Mouse (Mus musculus) embryonic fibroblast, embryonic 13.5 days (primary cell): ENCODE measurements around the gene Ttc23. TPM values are rescaled to one million over a fixed set of nuclear protein-coding genes. Genes with fewer than 3 reads are reported as not detected.

Experiments
- H3K27ac ChIP-seq: 2 replicates; pipeline ENCODE4 v1.5.1; 2012; ENCODE audit warnings: low read length, control low read depth, inconsistent platforms; ENCODE audit not compliant: insufficient read depth
- H3K4me1 ChIP-seq: 2 replicates; pipeline ENCODE4 v1.6.1; 2011; ENCODE audit warnings: low read length; ENCODE audit not compliant: control insufficient read depth, insufficient read depth
- H3K4me3 ChIP-seq: 2 replicates; pipeline ENCODE4 v1.5.1; 2011; ENCODE audit warnings: mild to moderate bottlenecking, control low read depth, low read length; ENCODE audit not compliant: insufficient read depth
- CTCF ChIP-seq: IDR thresholded peaks from 2 replicates; pipeline ENCODE4 v1.5.1; 2011; ENCODE audit warnings: mild to moderate bottlenecking, control low read depth, low read length, moderate library complexity, borderline replicate concordance; ENCODE audit not compliant: insufficient read depth
- POLR2A ChIP-seq: IDR thresholded peaks from 2 replicates; pipeline ENCODE4 v1.6.1; 2011; ENCODE audit warnings: low read depth, mild to moderate bottlenecking, control low read depth, low read length, moderate library complexity
- polyA plus RNA-seq: library from polyadenylated mRNA; stranded (reverse); fragments of >200 nt; gene quantifications from 2 replicates; pipeline ENCODE4 v1.2.4, GENCODE M21; 2011; ENCODE audit warnings: low read depth; ENCODE audit not compliant: missing spikeins, insufficient read length

The Ttc23 gene
- polyA plus RNA-seq, 1 experiment = 54.8 TPM

- H3K4me1 ChIP-seq = peaks cover 5% of the 10 kb centered on the region; the same call in 1 of the 2 replicates
- no peak overlapping the region for H3K4me3 ChIP-seq
- peak overlapping the region; percentile 35; the same call in 1 of the 2 replicates for H3K27ac ChIP-seq
- TF ChIP-seq POLR2A (no peak), CTCF (no peak)
These were observed 8.2 kb upstream of the Ttc23 start for GRCm38 (mm10) chr7:67639006-67639405.

- no peak overlapping the region for H3K27ac ChIP-seq
- H3K4me3 ChIP-seq = no peak overlapping the region
- TF ChIP-seq POLR2A = no peak
- TF ChIP-seq CTCF = no peak
- H3K4me1 ChIP-seq = peaks cover 5% of the 10 kb centered on the region; the same call in 1 of the 2 replicates
These were observed 4.3 kb upstream of the Ttc23 start for GRCm38 (mm10) chr7:67642955-67643354.

DNA sequence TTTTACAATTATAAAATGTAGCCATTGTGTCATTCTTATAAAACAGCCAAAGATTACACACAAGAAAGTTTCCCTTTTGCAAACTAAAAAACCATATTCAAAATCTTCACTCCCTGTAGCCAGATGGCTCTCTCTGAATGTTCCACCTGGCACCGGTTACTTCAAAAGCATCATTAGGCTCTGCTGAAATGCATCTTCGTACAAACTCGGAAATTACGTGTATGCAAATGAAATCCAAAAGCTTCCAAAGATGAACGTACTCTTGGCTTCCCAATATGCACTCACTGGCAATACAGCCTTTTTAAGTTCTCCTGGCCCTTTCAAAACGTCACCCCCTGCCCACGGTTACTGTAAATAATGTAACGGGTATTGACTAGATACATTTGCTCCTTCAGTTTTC lies 2.9 kb upstream of the Ttc23 start:
- Histone ChIP-seq H3K27ac (no peak overlapping the region), H3K4me1 (peaks cover 3% of the 10 kb centered on the region; the same call in 1 of the 2 replicates), H3K4me3 (peak overlapping the region; percentile 75)
- no peak for TF ChIP-seq CTCF
- no peak for TF ChIP-seq POLR2A

- Histone ChIP-seq H3K4me3 (peak within 1 kb of the TSS; percentile 92), H3K4me1 (no peaks in the 10 kb centered on the region; the same call in 1 of the 2 replicates), H3K27ac (peak within 1 kb of the TSS; percentile 21)
- TF ChIP-seq CTCF (no peak), POLR2A (peak; percentile 88)
These were observed 2.2 kb upstream of the Ttc23 start, which contains the start of gene Lrrc28 for GRCm38 (mm10) chr7:67644833-67645680. Gene Lrrc28, minus strand, starts transcription at chr7:67645268.

DNA sequence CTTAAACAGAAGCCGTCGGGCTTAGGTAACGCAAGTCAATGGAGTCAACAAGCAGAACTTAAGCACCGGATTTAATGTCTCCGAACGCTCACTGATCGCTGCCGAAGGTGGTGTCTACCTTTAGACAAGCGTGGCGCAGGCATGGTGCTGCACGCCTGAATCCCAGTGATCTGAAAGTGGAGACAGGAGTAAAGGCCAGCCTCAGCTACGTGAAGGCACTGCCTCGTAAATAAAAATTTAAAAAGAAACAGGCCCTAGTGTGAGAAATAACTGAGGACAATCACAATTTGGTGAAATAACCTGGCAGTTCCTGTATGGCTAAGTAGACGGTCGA lies 1.6 kb upstream of the Ttc23 start:
- Histone ChIP-seq H3K4me3 (peak overlapping the region; percentile 92), H3K4me1 (no peaks in the 10 kb centered on the region; the same call in 1 of the 2 replicates), H3K27ac (peak overlapping the region; percentile 21)
- no peak; the same call in 1 of the 2 replicates for TF ChIP-seq POLR2A
- no peak for TF ChIP-seq CTCF

DNA sequence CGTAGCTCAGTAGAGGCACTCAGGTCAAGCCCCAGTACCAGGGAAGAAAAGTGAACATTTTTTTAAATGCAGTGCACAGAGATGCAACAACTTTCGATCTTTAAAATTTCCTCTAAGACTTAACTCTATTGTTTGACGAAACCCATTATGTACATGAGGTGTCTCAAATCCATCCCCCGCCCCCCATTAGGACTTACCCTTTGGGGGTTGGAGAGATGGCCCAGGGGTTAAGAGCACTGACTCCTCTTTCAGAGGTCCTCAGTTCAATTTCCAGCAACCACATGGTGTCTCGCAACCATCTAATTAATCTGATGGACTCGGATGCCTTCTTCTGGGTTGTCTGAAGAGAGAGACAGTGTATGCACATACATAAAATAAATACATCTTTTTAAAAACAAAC lies 1.1 kb upstream of the Ttc23 start:
- H3K4me3 ChIP-seq = peak overlapping the region; percentile 92
- TF ChIP-seq CTCF = no peak
- TF ChIP-seq POLR2A = no peak; the same call in 1 of the 2 replicates
- no peaks in the 10 kb centered on the region; the same call in 1 of the 2 replicates for H3K4me1 ChIP-seq
- H3K27ac ChIP-seq = no peak overlapping the region

DNA sequence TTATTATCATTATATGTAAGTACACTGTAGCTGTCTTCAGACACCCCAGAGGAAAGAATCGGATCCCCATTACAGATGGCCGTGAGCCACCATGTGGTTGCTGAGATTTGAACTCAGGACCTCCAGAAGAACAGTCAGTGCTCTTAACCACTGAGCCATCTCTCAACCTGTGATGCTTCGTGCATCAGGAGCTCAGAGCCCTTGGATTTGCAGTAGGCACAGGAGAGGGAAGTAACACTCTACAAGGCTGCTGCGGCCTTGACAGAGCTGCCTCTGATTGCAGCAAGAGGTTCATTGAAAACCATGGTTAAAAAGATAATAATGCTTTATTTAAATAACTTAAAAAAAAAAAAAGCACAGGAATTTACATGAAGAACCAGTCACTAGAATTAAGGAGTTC lies 1.2 kb downstream of the Ttc23 start:
- Histone ChIP-seq H3K27ac (no peak overlapping the region), H3K4me3 (peak overlapping the region; percentile 17), H3K4me1 (no peaks in the 10 kb centered on the region; the same call in 1 of the 2 replicates)
- TF ChIP-seq POLR2A = no peak
- no peak for TF ChIP-seq CTCF

DNA sequence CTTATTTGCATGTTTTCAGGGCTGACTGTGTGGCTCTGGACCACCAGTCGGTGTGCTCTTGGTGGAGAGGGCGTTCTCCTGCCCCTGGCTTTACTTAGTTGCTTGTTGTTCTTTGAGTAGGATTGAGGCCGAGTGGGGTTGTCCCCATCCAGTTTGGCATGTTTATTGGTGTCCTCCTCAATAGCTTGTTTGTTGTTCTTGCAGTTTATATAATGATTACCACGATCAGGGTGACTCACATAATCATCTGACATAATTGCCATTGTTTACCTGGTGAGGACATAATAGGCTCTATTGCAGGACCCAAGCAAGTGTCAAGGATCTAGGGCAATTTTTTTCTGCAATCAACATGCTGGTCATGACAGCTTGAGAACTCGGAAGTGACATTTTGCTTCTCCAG lies 5.0 kb downstream of the Ttc23 start:
- TF ChIP-seq CTCF = no peak
- TF ChIP-seq POLR2A = no peak

DNA sequence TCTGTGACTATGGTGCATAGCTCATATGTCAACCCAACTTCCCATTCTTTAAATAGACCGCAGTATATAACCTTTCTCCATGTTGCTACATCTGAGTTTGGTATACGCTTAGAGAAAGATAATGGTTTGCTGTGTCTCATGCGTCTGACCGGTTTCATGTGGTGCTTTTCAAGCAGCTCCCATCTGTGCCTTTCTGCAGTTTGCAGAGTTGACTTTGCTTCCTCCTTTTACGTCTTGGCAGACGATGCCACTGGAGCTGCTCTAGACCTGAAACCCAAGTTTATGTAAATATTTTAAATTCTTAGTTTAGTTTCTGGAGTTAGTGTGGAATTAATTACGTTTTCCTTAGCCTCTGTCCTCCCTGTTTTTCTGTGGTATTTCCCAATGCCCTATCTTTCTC lies 7.5 kb downstream of the Ttc23 start:
- no peak overlapping the region for H3K4me3 ChIP-seq
- TF ChIP-seq CTCF (no peak), POLR2A (no peak)
- no peaks in the 10 kb centered on the region; the same call in 1 of the 2 replicates for H3K4me1 ChIP-seq
- H3K27ac ChIP-seq = no peak overlapping the region

More for the DNA sequence above, 5.0 kb downstream of the Ttc23 start:
- Histone ChIP-seq H3K4me3 (no peak overlapping the region), H3K4me1 (no peaks in the 10 kb centered on the region; the same call in 1 of the 2 replicates), H3K27ac (no peak overlapping the region)

DNA sequence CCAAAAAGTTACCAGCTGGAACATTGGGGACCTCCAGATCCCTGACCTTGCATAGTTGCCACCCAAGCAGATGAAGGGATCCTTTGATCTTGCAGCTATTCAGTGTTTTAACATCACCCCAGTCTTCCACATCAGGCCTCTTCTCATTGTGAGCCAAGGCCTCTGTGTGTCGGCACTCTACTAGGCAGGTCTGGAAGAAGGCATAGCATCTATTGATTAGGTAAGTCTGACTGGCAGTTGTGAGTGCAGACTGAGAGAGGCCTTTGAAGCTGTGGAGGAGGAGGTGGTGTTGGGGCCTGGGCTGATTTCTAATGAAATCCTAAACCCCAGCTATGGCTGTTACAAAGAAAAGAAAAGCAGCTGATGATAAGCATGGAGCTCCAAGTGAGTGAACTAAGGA lies 8.0 kb downstream of the Ttc23 start:
- H3K27ac ChIP-seq = no peak overlapping the region

More for the DNA sequence above, 8.0 kb downstream of the Ttc23 start:
- Histone ChIP-seq H3K4me1 (no peaks in the 10 kb centered on the region), H3K4me3 (no peak overlapping the region)
- TF ChIP-seq POLR2A (no peak), CTCF (no peak)
